Mouse (Mus musculus): ENCODE results near the gene Cd180.

The Cd180 gene

GRCm38 (mm10) chr13:102783531-102784310 is 90.4 kb downstream of the Cd180 start:
- DNase-seq (ENCODE audit: low spot score) = no peak

GRCm38 (mm10) chr13:102786666-102787230 is 93.4 kb downstream of the Cd180 start:
- DNase-seq (ENCODE audit: low spot score) = no peak

Data from T-cell, adult 2 months (primary cell).